Mouse (Mus musculus) ES-Bruce4 (cell line): Measurements from ENCODE around the gene Gpr39.

Source experiments
- CTCF ChIP-seq: IDR thresholded peaks from one replicate; pipeline ENCODE4 v1.8.1; 2011; ENCODE audit warnings: low read depth, low read length
- EP300 ChIP-seq: IDR thresholded peaks from 2 replicates; pipeline ENCODE4 v1.6.1; 2011; ENCODE audit warnings: low read depth, low read length; ENCODE audit not compliant: insufficient read depth
- POLR2A ChIP-seq: IDR thresholded peaks from one replicate; pipeline ENCODE4 v1.8.1; 2011; ENCODE audit warnings: low read length; ENCODE audit not compliant: insufficient read depth

GRCm38 (mm10) chr1:125910211-125910870, 233.5 kb downstream of the Gpr39 start:
- TF ChIP-seq EP300 (no peak), CTCF (peak; percentile 29), POLR2A (no peak)
